Mouse (Mus musculus) lung, postnatal 0 days (tissue): ENCODE data around the gene Arhgap17.

Experiments used
- CTCF ChIP-seq: IDR thresholded peaks from 2 replicates; pipeline ENCODE4 v1.5.1; 2016; ENCODE audit warnings: antibody characterized with exemption, mild to moderate bottlenecking
- EP300 ChIP-seq: IDR thresholded peaks from 2 replicates; pipeline ENCODE4 v1.6.1; 2016; ENCODE audit warnings: antibody characterized with exemption, mild to moderate bottlenecking, control low read depth

DNA sequence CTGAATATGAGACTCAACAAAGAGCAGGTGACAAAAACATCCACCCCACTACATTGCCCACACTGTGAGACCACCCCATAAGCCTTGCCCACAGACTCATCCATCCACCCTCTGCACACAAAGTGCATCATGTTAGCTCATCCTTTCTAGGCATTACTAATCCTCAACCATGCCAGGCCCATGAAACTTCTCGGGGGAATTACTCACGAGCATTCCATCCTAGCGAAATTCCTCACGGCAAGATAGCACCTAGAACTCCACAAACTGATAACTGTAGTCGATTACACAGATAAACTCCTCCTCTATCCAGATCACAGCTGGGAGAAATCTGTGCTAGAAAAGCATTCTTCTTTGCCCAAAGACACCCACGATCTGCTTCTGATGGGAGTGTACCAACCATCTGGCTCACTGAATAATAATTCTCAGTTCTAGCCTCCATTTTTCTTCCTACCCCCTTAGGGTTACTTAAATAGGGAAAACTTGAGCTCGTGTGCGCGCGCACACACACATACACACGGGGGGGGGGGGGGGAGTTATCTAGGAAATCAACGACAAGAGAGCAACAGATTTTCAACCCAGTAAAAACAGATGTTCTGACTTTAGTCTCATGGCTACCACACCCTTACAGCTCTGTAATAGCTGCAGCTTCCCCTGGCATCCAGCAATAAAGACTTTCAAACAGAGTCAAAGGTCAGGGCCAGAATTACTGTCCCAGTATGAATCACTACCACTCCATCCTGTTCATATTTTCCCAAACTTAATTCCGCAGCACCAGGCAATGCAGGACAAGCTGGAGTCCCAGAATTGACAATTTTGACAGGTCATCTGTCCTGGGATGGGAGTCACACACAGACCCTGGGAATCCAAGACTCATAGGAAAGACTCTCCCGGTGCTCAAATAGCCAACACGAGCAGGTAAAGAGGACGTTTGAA, 2.2 kb downstream of the Arhgap17 start:
- TF ChIP-seq CTCF: no peak
- TF ChIP-seq EP300: no peak
